Mouse (Mus musculus) ES-Bruce4 (cell line): ENCODE measurements around the gene Mrpl49. TPM values are rescaled to one million over a fixed set of nuclear protein-coding genes. Genes with fewer than 3 reads are reported as not detected.

Experiments used
- H3K27ac ChIP-seq: 2 replicates; pipeline ENCODE4 v1.5.1; 2012; ENCODE audit warnings: low read length, inconsistent platforms; ENCODE audit not compliant: insufficient read depth
- H3K27me3 ChIP-seq: 2 replicates; pipeline ENCODE4 v1.6.1; 2012; ENCODE audit warnings: mild to moderate bottlenecking, low read length, inconsistent platforms; ENCODE audit not compliant: control insufficient read depth, poor library complexity, insufficient read depth, severe bottlenecking
- H3K36me3 ChIP-seq: 2 replicates; pipeline ENCODE4 v1.6.1; 2012; ENCODE audit warnings: inconsistent platforms, mild to moderate bottlenecking, low read length, moderate library complexity; ENCODE audit not compliant: control insufficient read depth, poor library complexity, insufficient read depth, severe bottlenecking
- H3K4me1 ChIP-seq: one replicate; pipeline ENCODE4 v1.8.1; 2011; ENCODE audit warnings: low read length; ENCODE audit not compliant: control insufficient read depth, insufficient read depth
- H3K4me3 ChIP-seq: 2 replicates; pipeline ENCODE4 v1.5.1; 2011; ENCODE audit warnings: low read depth, mild to moderate bottlenecking, low read length
- H3K9ac ChIP-seq: 2 replicates; pipeline ENCODE4 v1.6.1; 2012; ENCODE audit warnings: low read depth, mild to moderate bottlenecking, inconsistent platforms; ENCODE audit not compliant: poor library complexity, severe bottlenecking
- H3K9me3 ChIP-seq: replicated peaks from 2 replicates; pipeline ENCODE4 v1.6.1; 2012; ENCODE audit warnings: mild to moderate bottlenecking, low read length, inconsistent platforms; ENCODE audit not compliant: control insufficient read depth, poor library complexity, insufficient read depth, severe bottlenecking
- CTCF ChIP-seq: IDR thresholded peaks from one replicate; pipeline ENCODE4 v1.8.1; 2011; ENCODE audit warnings: low read depth, low read length
- EP300 ChIP-seq: IDR thresholded peaks from 2 replicates; pipeline ENCODE4 v1.6.1; 2011; ENCODE audit warnings: low read depth, low read length; ENCODE audit not compliant: insufficient read depth
- POLR2A ChIP-seq: IDR thresholded peaks from one replicate; pipeline ENCODE4 v1.8.1; 2011; ENCODE audit warnings: low read length; ENCODE audit not compliant: insufficient read depth
- polyA plus RNA-seq: library from polyadenylated mRNA; stranded (reverse); fragments of >200 nt; gene quantifications from 2 replicates; pipeline ENCODE4 v1.2.4, GENCODE M21; 2011; ENCODE audit warnings: low read depth; ENCODE audit not compliant: missing spikeins, insufficient read depth, insufficient read length

Gene Mrpl49
- polyA plus RNA-seq, 1 experiment, result 44.9 TPM

DNA sequence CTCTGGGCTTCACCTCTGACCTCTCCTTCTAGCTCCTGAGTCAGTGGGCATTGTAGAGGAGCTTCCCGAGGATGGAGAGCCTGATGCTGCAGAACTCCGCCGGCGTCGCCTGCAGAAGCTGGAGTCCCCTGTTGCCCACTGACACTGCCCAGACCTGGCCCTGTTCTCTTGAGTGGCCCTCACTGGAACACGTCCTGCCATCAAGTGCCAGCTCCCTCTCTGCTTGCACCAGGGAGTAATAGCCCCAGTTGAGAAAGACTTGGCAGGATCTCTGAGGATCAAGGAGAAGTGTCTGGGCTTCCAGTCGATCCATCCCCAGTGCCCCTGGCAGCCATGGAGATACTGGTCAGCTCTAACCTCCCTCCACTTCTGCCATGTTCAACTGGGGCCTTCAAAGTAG, 5.1 kb downstream of the Mrpl49 start:
- Histone ChIP-seq H3K27me3 (no peaks in the 10 kb centered on the region), H3K9ac (no peak overlapping the region), H3K9me3 (no peaks in the 10 kb centered on the region), H3K4me1 (no peaks in the 10 kb centered on the region), H3K36me3 (peaks cover 64% of the 10 kb centered on the region), H3K4me3 (no peak overlapping the region), H3K27ac (no peak overlapping the region)
- TF ChIP-seq CTCF (no peak), POLR2A (no peak), EP300 (no peak)

GRCm38 (mm10) chr19:6048681-6049410, 8.7 kb downstream of the Mrpl49 start:
- Histone ChIP-seq H3K36me3 (peaks cover 45% of the 10 kb centered on the region), H3K4me3 (no peak overlapping the region)

DNA sequence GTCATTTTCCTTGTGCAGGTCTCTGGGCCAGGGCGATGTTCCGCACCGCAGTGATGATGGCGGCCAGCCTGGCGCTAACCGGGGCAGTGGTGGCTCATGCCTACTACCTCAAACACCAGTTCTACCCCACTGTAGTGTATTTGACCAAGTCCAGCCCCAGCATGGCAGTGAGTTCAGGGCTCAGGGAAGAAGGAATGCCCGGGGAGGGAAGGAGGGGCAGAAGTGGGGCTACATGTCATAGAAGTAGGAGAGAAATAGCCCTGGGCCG, 9.8 kb downstream of the Mrpl49 start:
- Histone ChIP-seq H3K9me3 (no peaks in the 10 kb centered on the region), H3K9ac (peak overlapping the region; percentile 92; the same call in 1 of the 2 replicates), H3K4me1 (no peaks in the 10 kb centered on the region), H3K4me3 (peak overlapping the region; percentile 95; the same call in 1 of the 2 replicates), H3K36me3 (peaks cover 37% of the 10 kb centered on the region), H3K27me3 (no peaks in the 10 kb centered on the region), H3K27ac (no peak overlapping the region)
- TF ChIP-seq POLR2A, result no peak
- no peak for TF ChIP-seq CTCF
- TF ChIP-seq EP300, result no peak

More at GRCm38 (mm10) chr19:6048681-6049410, 8.7 kb downstream of the Mrpl49 start:
- H3K9me3 ChIP-seq, result no peaks in the 10 kb centered on the region
- H3K27ac ChIP-seq, result no peak overlapping the region
- no peak overlapping the region for H3K9ac ChIP-seq
- no peaks in the 10 kb centered on the region for H3K4me1 ChIP-seq
- TF ChIP-seq CTCF (no peak), POLR2A (no peak), EP300 (no peak)
- no peaks in the 10 kb centered on the region for H3K27me3 ChIP-seq

DNA sequence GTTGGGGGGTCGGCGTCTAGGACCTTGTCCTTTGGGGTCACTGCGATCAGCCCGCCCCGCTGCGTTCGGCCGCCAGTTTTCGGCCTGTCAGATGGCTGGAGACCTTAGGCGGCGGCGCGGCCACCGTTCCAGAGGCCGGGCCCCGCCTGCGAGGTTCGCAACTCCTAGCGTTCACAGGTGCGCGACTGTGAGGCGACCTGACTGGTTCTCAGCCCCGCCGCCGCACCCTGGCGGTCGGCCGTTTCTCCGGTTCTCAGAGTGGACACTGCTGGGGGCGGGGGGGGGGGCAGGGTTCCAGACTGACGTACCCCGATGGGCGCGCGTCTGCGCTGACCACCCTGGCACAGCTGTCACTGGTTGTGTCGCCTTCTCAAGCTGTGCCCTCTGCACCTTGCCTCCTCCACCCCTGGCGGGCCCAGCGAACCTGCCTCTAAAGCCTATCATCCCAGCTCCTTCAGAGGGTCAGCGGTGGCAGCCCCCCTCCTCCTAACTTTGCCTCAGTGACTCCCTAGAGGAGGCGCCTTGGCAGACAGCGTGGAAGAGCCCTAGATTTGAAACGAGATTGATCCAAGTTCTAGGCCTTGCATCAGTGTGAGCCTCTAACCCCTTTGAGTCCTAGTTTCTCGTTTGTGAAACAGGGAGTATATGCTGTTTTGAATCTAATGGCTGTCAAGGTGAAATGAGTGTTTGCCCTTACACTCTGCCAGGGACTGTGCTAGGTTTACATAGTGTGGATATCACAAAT, 10.3 kb downstream of the Mrpl49 start:
- H3K4me1 ChIP-seq, result no peaks in the 10 kb centered on the region
- H3K9ac ChIP-seq, result peak overlapping the region; percentile 92
- peaks cover 32% of the 10 kb centered on the region for H3K36me3 ChIP-seq
- H3K9me3 ChIP-seq, result no peaks in the 10 kb centered on the region
- peak overlapping the region; percentile 95 for H3K4me3 ChIP-seq
- no peak for TF ChIP-seq POLR2A
- no peak for TF ChIP-seq EP300
- no peak for TF ChIP-seq CTCF
- no peaks in the 10 kb centered on the region for H3K27me3 ChIP-seq
- H3K27ac ChIP-seq, result no peak overlapping the region

DNA sequence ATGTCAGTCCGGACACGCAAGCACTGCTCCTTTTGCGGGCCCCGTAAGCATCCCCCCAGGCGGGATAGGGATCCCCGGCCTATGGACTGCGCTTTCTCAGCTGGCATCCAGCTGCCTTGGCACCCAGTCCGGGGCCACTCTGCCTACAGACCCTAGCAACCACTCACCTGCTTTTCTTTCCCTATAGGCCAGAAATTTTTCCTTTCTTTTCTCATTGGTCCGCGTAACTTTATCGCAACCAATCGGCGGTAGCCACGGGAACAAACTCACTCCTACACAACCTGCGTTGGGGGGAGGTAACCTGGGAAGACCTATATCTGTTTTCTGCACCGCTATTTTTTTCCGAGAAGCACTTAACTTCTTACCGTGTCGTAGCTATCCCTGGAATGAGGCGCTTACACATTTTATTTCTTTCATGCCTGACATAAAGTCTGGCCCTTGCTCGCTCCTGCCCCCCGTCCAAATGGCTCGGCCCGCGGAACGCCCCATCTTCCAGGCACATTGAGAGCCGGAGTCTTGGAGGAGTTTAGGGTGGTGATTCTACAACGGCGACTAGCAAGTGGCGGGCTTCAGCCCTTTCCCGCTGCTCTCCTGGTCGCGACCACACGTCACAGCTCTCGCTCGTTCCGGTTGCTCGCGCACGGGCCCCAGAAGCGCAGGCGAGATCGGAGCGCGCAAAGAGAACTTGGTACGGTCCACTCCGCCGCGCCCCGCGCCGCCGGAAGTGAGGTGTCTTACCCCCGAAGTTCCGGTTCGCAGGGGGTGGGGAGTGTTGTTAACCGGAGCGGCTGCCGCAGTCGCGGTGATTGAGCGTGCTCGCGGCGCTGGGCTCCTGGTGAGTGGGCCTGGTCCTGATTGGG, 11.1 kb downstream of the Mrpl49 start, which contains the start of gene Syvn1:
Syvn1 (plus strand) TSS at position 283 of the 860 bp plus-strand sequence.
- TF ChIP-seq CTCF (no peak), EP300 (0 out of 2 replicates have a peak, but pooled peaks have one; percentile 19), POLR2A (peak; percentile 58)
- no peaks in the 10 kb centered on the region for H3K4me1 ChIP-seq
- peak within 1 kb of the TSS; percentile 95 for H3K4me3 ChIP-seq
- no peaks in the 10 kb centered on the region for H3K27me3 ChIP-seq
- H3K27ac ChIP-seq, result peak within 1 kb of the TSS; percentile 66
- peaks cover 26% of the 10 kb centered on the region for H3K36me3 ChIP-seq
- H3K9me3 ChIP-seq, result no peaks in the 10 kb centered on the region
- H3K9ac ChIP-seq, result peak within 1 kb of the TSS; percentile 92
